Mouse (Mus musculus): ENCODE results near the gene Ankrd13a. TPM values are rescaled to one million over a fixed set of nuclear protein-coding genes. Genes with fewer than 3 reads are reported as not detected.

Gene Ankrd13a
- total and polyA plus RNA-seq, 2 experiments from 2014 or later, result 23.8 to 42.8 TPM

- Histone ChIP-seq H3K4me1 (ENCODE audit: control insufficient read depth, insufficient read depth) (peaks cover 28% of the 10 kb centered on the region), H3K36me3 (replicated peaks; ENCODE audit: control insufficient read depth, insufficient read depth, low read length) (no peaks in the 10 kb centered on the region), H3K27ac (ENCODE audit: low read depth) (peak overlapping the region; percentile 92), H3K27me3 (ENCODE audit: control insufficient read depth, insufficient read depth, low read length) (no peaks in the 10 kb centered on the region), H3K9ac (replicated peaks; ENCODE audit: low read depth, low read length) (peak overlapping the region; percentile 98), H3K9me3 (replicated peaks; ENCODE audit: control insufficient read depth, low read length) (no peaks in the 10 kb centered on the region), H3K4me3 (ENCODE audit: low read depth, low read length) (peak overlapping the region; percentile 98), H3K4me2 (ENCODE audit: low read depth, low read length) (peak overlapping the region; percentile 89)
- DNase-seq (ENCODE audit: low spot score), result peak; percentile 97
- ATAC-seq (ENCODE audit: insufficient read depth, low read depth), result peak; percentile 86
- WGBS, result under 1% methylated on average over 39 of the region's 52 CpGs
- TF ChIP-seq EP300 (IDR thresholded peaks at IDR 0.05; ENCODE audit: low read depth) (no peak), CTCF (IDR thresholded peaks at IDR 0.05; ENCODE audit: low read depth) (no peak)
Measured at GRCm38 (mm10) chr5:114773211-114773710, 1.2 kb upstream of the Ankrd13a start.

- TF ChIP-seq CTCF (IDR thresholded peaks at IDR 0.05; ENCODE audit: low read depth), result no peak
- no peak for TF ChIP-seq EP300 (IDR thresholded peaks at IDR 0.05; ENCODE audit: low read depth)
- 1% methylated on average over 11 of the region's 11 CpGs for WGBS
- ATAC-seq (ENCODE audit: insufficient read depth, low read depth) (no peak), DNase-seq (ENCODE audit: low spot score) (no peak)
- Histone ChIP-seq H3K4me1 (ENCODE audit: control insufficient read depth, insufficient read depth) (peaks cover 28% of the 10 kb centered on the region), H3K4me3 (ENCODE audit: low read depth, low read length) (peak overlapping the region; percentile 98), H3K27me3 (ENCODE audit: control insufficient read depth, insufficient read depth, low read length) (no peaks in the 10 kb centered on the region), H3K9me3 (replicated peaks; ENCODE audit: control insufficient read depth, low read length) (no peaks in the 10 kb centered on the region), H3K27ac (ENCODE audit: low read depth) (peak overlapping the region; percentile 92), H3K9ac (replicated peaks; ENCODE audit: low read depth, low read length) (peak overlapping the region; percentile 95), H3K4me2 (ENCODE audit: low read depth, low read length) (peak overlapping the region; percentile 89), H3K36me3 (replicated peaks; ENCODE audit: control insufficient read depth, insufficient read depth, low read length) (no peaks in the 10 kb centered on the region)
Measured at GRCm38 (mm10) chr5:114773780-114774179, 697 bp upstream of the Ankrd13a start.

GRCm38 (mm10) chr5:114775056-114775979 is 841 bp downstream of the Ankrd13a start, which contains the start of gene Git2:
TSS of gene Git2 (minus strand) at chr5:114775517.
- WGBS, result under 1% methylated on average over 57 of the region's 63 CpGs
- peak within 1 kb of the TSS; percentile 95 for H3K9ac ChIP-seq (replicated peaks; ENCODE audit: low read depth, low read length)
- no peaks in the 10 kb centered on the region for H3K9me3 ChIP-seq (replicated peaks; ENCODE audit: control insufficient read depth, low read length)
- H3K27ac ChIP-seq (ENCODE audit: low read depth), result peak within 1 kb of the TSS; percentile 92
- H3K4me1 ChIP-seq (ENCODE audit: control insufficient read depth, insufficient read depth), result peaks cover 26% of the 10 kb centered on the region
- ATAC-seq (ENCODE audit: insufficient read depth, low read depth) (no peak; the same call in 1 of the 2 replicates), DNase-seq (ENCODE audit: low spot score) (no peak)
- no peaks in the 10 kb centered on the region for H3K36me3 ChIP-seq (replicated peaks; ENCODE audit: control insufficient read depth, insufficient read depth, low read length)
- TF ChIP-seq EP300 (IDR thresholded peaks at IDR 0.05; ENCODE audit: low read depth), result no peak
- TF ChIP-seq CTCF (IDR thresholded peaks at IDR 0.05; ENCODE audit: low read depth), result no peak
- H3K27me3 ChIP-seq (ENCODE audit: control insufficient read depth, insufficient read depth, low read length), result no peaks in the 10 kb centered on the region
- H3K4me2 ChIP-seq (ENCODE audit: low read depth, low read length), result peak within 1 kb of the TSS; percentile 89
- H3K4me3 ChIP-seq (ENCODE audit: low read depth, low read length), result peak within 1 kb of the TSS; percentile 98

GRCm38 (mm10) chr5:114776174-114776573 is 1.7 kb downstream of the Ankrd13a start:
- TF ChIP-seq EP300 (IDR thresholded peaks at IDR 0.05; ENCODE audit: low read depth) (no peak), CTCF (IDR thresholded peaks at IDR 0.05; ENCODE audit: low read depth) (no peak)
- peak overlapping the region; percentile 89 for H3K4me2 ChIP-seq (ENCODE audit: low read depth, low read length)
- WGBS, result 78% methylated on average over 7 of the region's 7 CpGs
- H3K36me3 ChIP-seq (replicated peaks; ENCODE audit: control insufficient read depth, insufficient read depth, low read length), result no peaks in the 10 kb centered on the region
- no peaks in the 10 kb centered on the region for H3K27me3 ChIP-seq (ENCODE audit: control insufficient read depth, insufficient read depth, low read length)
- ATAC-seq (ENCODE audit: insufficient read depth, low read depth), result no peak
- peaks cover 24% of the 10 kb centered on the region for H3K4me1 ChIP-seq (ENCODE audit: control insufficient read depth, insufficient read depth)
- H3K9ac ChIP-seq (replicated peaks; ENCODE audit: low read depth, low read length), result no peak overlapping the region
- H3K27ac ChIP-seq (ENCODE audit: low read depth), result no peak overlapping the region
- no peak overlapping the region; the same call in 1 of the 2 replicates for H3K4me3 ChIP-seq (ENCODE audit: low read depth, low read length)
- no peaks in the 10 kb centered on the region for H3K9me3 ChIP-seq (replicated peaks; ENCODE audit: control insufficient read depth, low read length)
- no peak for DNase-seq (ENCODE audit: low spot score)

- ATAC-seq (ENCODE audit: insufficient read depth, low read depth) (no peak), DNase-seq (ENCODE audit: low spot score) (no peak)
- H3K27me3 ChIP-seq (ENCODE audit: control insufficient read depth, insufficient read depth, low read length), result no peaks in the 10 kb centered on the region
- H3K4me2 ChIP-seq (ENCODE audit: low read depth, low read length), result no peak overlapping the region
- H3K4me1 ChIP-seq (ENCODE audit: control insufficient read depth, insufficient read depth), result peaks cover 31% of the 10 kb centered on the region
- TF ChIP-seq EP300 (IDR thresholded peaks at IDR 0.05; ENCODE audit: low read depth), result no peak
- no peak for TF ChIP-seq CTCF (IDR thresholded peaks at IDR 0.05; ENCODE audit: low read depth)
- no peaks in the 10 kb centered on the region for H3K9me3 ChIP-seq (replicated peaks; ENCODE audit: control insufficient read depth, low read length)
- H3K9ac ChIP-seq (replicated peaks; ENCODE audit: low read depth, low read length), result no peak overlapping the region
- 43% methylated on average over 7 of the region's 7 CpGs for WGBS
- H3K36me3 ChIP-seq (replicated peaks; ENCODE audit: control insufficient read depth, insufficient read depth, low read length), result no peaks in the 10 kb centered on the region
- H3K4me3 ChIP-seq (ENCODE audit: low read depth, low read length), result no peak overlapping the region
- no peak overlapping the region for H3K27ac ChIP-seq (ENCODE audit: low read depth)
Measured at GRCm38 (mm10) chr5:114779956-114780489, 5.5 kb downstream of the Ankrd13a start.

Data from heart, postnatal 0 days (tissue).